Mouse (Mus musculus) small intestine, adult 2 months (tissue): ENCODE measurements around the gene Abcg3.

Experiments
- CTCF ChIP-seq: fragments of 200-500 bp; IDR thresholded peaks from 2 replicates; pipeline ENCODE4 v1.5.1; 2012; ENCODE audit warnings: low read depth, mild to moderate bottlenecking, control low read depth, inconsistent platforms, low read length, moderate library complexity, mixed read lengths; ENCODE audit not compliant: insufficient replicate concordance, insufficient read length; ENCODE audit errors: extremely low read depth
- POLR2A ChIP-seq: fragments of 200-500 bp; IDR thresholded peaks from 2 replicates; pipeline ENCODE4 v1.6.1; 2012; ENCODE audit warnings: low read depth, mild to moderate bottlenecking, control low read depth, inconsistent platforms, low read length, moderate library complexity

GRCm38 (mm10) chr5:104979040-104979513 lies 3.4 kb downstream of the Abcg3 start:
- TF ChIP-seq CTCF (no peak), POLR2A (no peak)
